In the genomic region with DNA sequence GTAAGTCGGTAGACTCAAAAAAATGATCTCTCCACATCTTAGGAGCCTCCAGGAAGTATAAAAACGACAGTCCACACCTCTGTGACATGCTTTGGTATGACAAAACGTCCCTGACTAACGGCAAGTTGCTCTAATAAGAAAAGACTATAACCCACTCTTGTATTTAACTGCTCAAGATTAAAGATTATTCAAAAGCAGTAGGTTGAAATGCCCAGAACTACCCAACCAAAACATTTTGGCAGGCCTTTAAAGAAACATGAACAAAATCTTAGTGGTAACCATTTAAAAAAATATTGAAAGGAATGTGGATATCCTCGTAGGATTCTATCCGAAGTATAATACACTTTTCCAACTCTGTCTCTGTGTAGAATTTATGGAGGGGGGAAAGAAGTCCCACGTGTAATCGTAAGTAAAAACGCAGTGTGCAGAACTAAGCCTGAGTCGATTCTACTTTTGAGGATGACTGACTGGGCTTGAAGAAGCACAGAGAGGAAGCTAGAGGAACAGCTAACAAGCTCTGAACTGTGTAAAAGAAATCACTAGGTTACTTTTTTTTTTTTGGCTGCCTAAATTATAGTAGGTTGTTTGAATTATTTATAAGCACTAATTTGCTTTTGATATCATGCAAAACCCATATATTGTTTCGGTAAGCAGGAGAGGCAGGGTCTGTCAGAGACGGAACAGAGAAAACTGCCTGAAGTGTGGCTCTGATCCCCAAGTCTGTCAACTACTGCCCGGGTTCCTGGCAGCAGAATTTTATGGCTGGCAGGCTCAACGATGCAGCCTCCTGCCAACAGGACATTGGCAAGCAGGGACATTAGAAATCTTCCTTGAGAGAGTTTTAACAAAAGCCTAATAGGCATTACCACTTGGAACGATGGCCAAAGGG, we compare ENCODE assay signal across 7 mouse cellular contexts. TPM values are rescaled to one million over a fixed set of nuclear protein-coding genes. Genes with fewer than 3 reads are reported as not detected.
DNase-seq lines count a peak whose midpoint lies in the region.

No protein-coding gene starts in this region.

- DNase-seq in layer of hippocampus, adult 11-12 months (ENCODE audit: low spot score): peak; percentile 17
- DNase-seq in layer of hippocampus, adult 9-10 months (ENCODE audit: low spot score): no peak
- peak; percentile 54 to 55 for DNase-seq in cerebellum, adult 18-20 months
- peak; percentile 28 to 60 for DNase-seq in heart, postnatal 14 days
- DNase-seq in layer of hippocampus, adult 9-11 months: peak; percentile 29
- DNase-seq in lung, adult 18-20 months: no peak
- DNase-seq in embryo, embryonic 10.5 days (ENCODE audit: low spot score): no peak

- intact Hi-C loops in heart, postnatal 14 days (cut with DNase I): no loop called here

RNA-seq across cellular contexts. Expression of a gene that starts 45.3 kb away (rescaled TPM):
- 1 to 10 TPM; 1.1 to 1.3 TPM for total RNA-seq in heart, postnatal 14 days (2021)

Comparison
In these comparisons a context has a peak if more than half of its experiments do, and no peak if none do; other contexts are left out.
1. DNase-seq: peak in layer of hippocampus, adult 11-12 months (single experiment), cerebellum, adult 18-20 months (2 of 2), heart, postnatal 14 days (2 of 2) and layer of hippocampus, adult 9-11 months (single experiment); none in layer of hippocampus, adult 9-10 months (single experiment), lung, adult 18-20 months (0 of 2) and embryo, embryonic 10.5 days (single experiment).